Mouse (Mus musculus) CH12.LX (cell line): ENCODE measurements around the gene Hyou1. TPM values are rescaled to one million over a fixed set of nuclear protein-coding genes. Genes with fewer than 3 reads are reported as not detected.

ENCODE experiments used
- DNase-seq: peaks from one replicate; pipeline ENCODE4 v3.0.0-alpha.2; 2013; ENCODE audit errors: extremely low read depth
- H3K27ac ChIP-seq: 2 replicates; pipeline ENCODE4 v1.5.1; 2012; ENCODE audit warnings: low read depth, mild to moderate bottlenecking, control low read depth, moderate library complexity; ENCODE audit not compliant: insufficient read depth
- H3K27me3 ChIP-seq: replicated peaks from 2 replicates; pipeline ENCODE3; 2012; ENCODE audit warnings: inconsistent platforms
- H3K36me3 ChIP-seq, 2 experiments: replicated peaks in 1 of 2; 2 replicates each; pipeline versions ENCODE3 to v1.6.1; 2012; ENCODE audit warnings: inconsistent platforms in 1 of 2, low read length in 1 of 2, mild to moderate bottlenecking in 1 of 2, mixed read lengths in 1 of 2, moderate library complexity in 1 of 2; ENCODE audit not compliant: control insufficient read depth in 1 of 2, insufficient read depth in 1 of 2
- H3K4me1 ChIP-seq, 2 experiments: 2 replicates each; pipeline ENCODE4 v1.6.1; 2012; ENCODE audit warnings: inconsistent platforms in 1 of 2, moderate library complexity in 1 of 2; ENCODE audit not compliant: insufficient read depth in 2 of 2, control insufficient read depth in 1 of 2
- H3K4me2 ChIP-seq: 2 replicates; pipeline ENCODE4 v1.6.1; 2012; ENCODE audit warnings: low read depth, mild to moderate bottlenecking, control low read depth; ENCODE audit not compliant: poor library complexity, insufficient read depth, severe bottlenecking
- H3K4me3 ChIP-seq, 3 experiments: fragments of 150-350 bp in 1 of 3; sonication (generic) in 1 of 3; replicated peaks in 1 of 3; 2 replicates each; pipeline versions ENCODE3 to v1.5.1; 2011 to 2012; ENCODE audit warnings: low read depth in 2 of 3, low read length in 2 of 3, mild to moderate bottlenecking in 2 of 3, moderate library complexity in 2 of 3, control low read depth in 1 of 3, improper control_type of control experiment in 1 of 3, inconsistent platforms in 1 of 3, mixed read lengths in 1 of 3; ENCODE audit not compliant: poor library complexity in 1 of 3
- H3K79me2 ChIP-seq: replicated peaks from 2 replicates; pipeline ENCODE4 v1.6.1; 2012; ENCODE audit warnings: mild to moderate bottlenecking, moderate library complexity; ENCODE audit not compliant: control insufficient read depth, poor library complexity, insufficient read depth, severe bottlenecking; ENCODE audit errors: extremely low read depth
- H3K9ac ChIP-seq: 2 replicates; pipeline ENCODE4 v1.6.1; 2012; ENCODE audit warnings: low read depth, mild to moderate bottlenecking, control low read depth, moderate library complexity; ENCODE audit not compliant: insufficient read depth
- H3K9me3 ChIP-seq: replicated peaks from 2 replicates; pipeline ENCODE3; 2012; ENCODE audit warnings: low read length, inconsistent platforms, mixed read lengths
- BHLHE40 ChIP-seq: IDR thresholded peaks from 2 replicates; pipeline ENCODE4 v1.6.1; 2011; ENCODE audit warnings: mild to moderate bottlenecking, low read depth, low read length, improper control_type of control experiment
- CHD1 ChIP-seq: IDR thresholded peaks from 2 replicates; pipeline ENCODE4 v1.6.1; 2012; ENCODE audit warnings: low read depth, low read length, improper control_type of control experiment, inconsistent platforms
- CHD2 ChIP-seq: IDR thresholded peaks from 2 replicates; pipeline ENCODE4 v1.6.1; 2011; ENCODE audit warnings: low read length, improper control_type of control experiment
- CTCF ChIP-seq, 2 experiments: IDR thresholded peaks in 1 of 2; conservative IDR thresholded peaks in 1 of 2; 2 replicates each; pipeline ENCODE4 v1.5.1; 2011 to 2012; ENCODE audit warnings: low read depth in 2 of 2, low read length in 2 of 2, improper control_type of control experiment in 1 of 2, inconsistent platforms in 1 of 2, mild to moderate bottlenecking in 1 of 2, moderate library complexity in 1 of 2
- E2F4 ChIP-seq: IDR thresholded peaks from 2 replicates; pipeline ENCODE4 v1.6.1; 2011; ENCODE audit warnings: low read depth, low read length, improper control_type of control experiment; ENCODE audit not compliant: insufficient replicate concordance
- ELF1 ChIP-seq: IDR thresholded peaks from 2 replicates; pipeline ENCODE4 v1.6.1; 2014; ENCODE audit warnings: low read depth, mild to moderate bottlenecking, inconsistent platforms, low read length, improper control_type of control experiment
- EP300 ChIP-seq: IDR thresholded peaks from 2 replicates; pipeline ENCODE4 v1.6.1; 2011; ENCODE audit warnings: low read length, improper control_type of control experiment
- ETS1 ChIP-seq: conservative IDR thresholded peaks from 2 replicates; pipeline ENCODE4 v1.6.1; 2012; ENCODE audit warnings: low read depth, mild to moderate bottlenecking, inconsistent platforms, low read length, improper control_type of control experiment, moderate library complexity
- GABPA ChIP-seq: IDR thresholded peaks from 2 replicates; pipeline ENCODE4 v1.6.1; 2012; ENCODE audit warnings: low read depth, low read length, improper control_type of control experiment, inconsistent platforms; ENCODE audit not compliant: insufficient replicate concordance
- HCFC1 ChIP-seq: IDR thresholded peaks from 2 replicates; pipeline ENCODE4 v1.6.1; 2012; ENCODE audit warnings: low read depth, mild to moderate bottlenecking, inconsistent platforms, low read length, improper control_type of control experiment
- IRF4 ChIP-seq: IDR thresholded peaks from 2 replicates; pipeline ENCODE4 v1.6.1; 2014; ENCODE audit warnings: low read depth, mild to moderate bottlenecking, inconsistent platforms, low read length, improper control_type of control experiment
- JUN ChIP-seq: IDR thresholded peaks from 2 replicates; pipeline ENCODE4 v1.6.1; 2011; ENCODE audit warnings: low read depth, mild to moderate bottlenecking, low read length, improper control_type of control experiment, moderate library complexity; ENCODE audit not compliant: insufficient read depth
- JUND ChIP-seq: conservative IDR thresholded peaks from 2 replicates; pipeline ENCODE4 v1.6.1; 2011; ENCODE audit warnings: low read depth, low read length, improper control_type of control experiment
- KAT2A ChIP-seq: IDR thresholded peaks from 2 replicates; pipeline ENCODE4 v1.6.1; 2012; ENCODE audit warnings: low read length, improper control_type of control experiment, inconsistent platforms; ENCODE audit not compliant: insufficient replicate concordance
- MAFK ChIP-seq: IDR thresholded peaks from 2 replicates; pipeline ENCODE4 v1.6.1; 2011; ENCODE audit warnings: low read length, improper control_type of control experiment; ENCODE audit not compliant: insufficient replicate concordance
- MAX ChIP-seq: IDR thresholded peaks from 2 replicates; pipeline ENCODE4 v1.6.1; 2011; ENCODE audit warnings: low read length, improper control_type of control experiment
- MAZ ChIP-seq: IDR thresholded peaks from 2 replicates; pipeline ENCODE4 v1.6.1; 2012; ENCODE audit warnings: low read depth, mild to moderate bottlenecking, inconsistent platforms, low read length, improper control_type of control experiment, moderate library complexity
- MEF2A ChIP-seq: IDR thresholded peaks from 2 replicates; pipeline ENCODE4 v1.6.1; 2014; ENCODE audit warnings: low read depth, mild to moderate bottlenecking, inconsistent platforms, low read length, improper control_type of control experiment, borderline replicate concordance
- MXI1 ChIP-seq: IDR thresholded peaks from 2 replicates; pipeline ENCODE4 v1.6.1; 2011; ENCODE audit warnings: mild to moderate bottlenecking, low read depth, low read length, improper control_type of control experiment
- MYC ChIP-seq: IDR thresholded peaks from 2 replicates; pipeline ENCODE4 v1.6.1; 2011; ENCODE audit warnings: low read depth, mild to moderate bottlenecking, improper control_type of control experiment, low read length
- NELFE ChIP-seq: IDR thresholded peaks from 2 replicates; pipeline ENCODE4 v1.6.1; 2011; ENCODE audit warnings: low read depth, low read length, improper control_type of control experiment
- NRF1 ChIP-seq: IDR thresholded peaks from 2 replicates; pipeline ENCODE4 v1.6.1; 2014; ENCODE audit warnings: low read depth, mild to moderate bottlenecking, inconsistent platforms, low read length, improper control_type of control experiment, moderate library complexity
- PAX5 ChIP-seq: IDR thresholded peaks from 2 replicates; pipeline ENCODE4 v1.6.1; 2012; ENCODE audit warnings: low read length, inconsistent platforms, mixed read lengths
- POLR2A ChIP-seq: IDR thresholded peaks from 2 replicates; pipeline ENCODE4 v1.6.1; 2011; ENCODE audit warnings: low read depth, mild to moderate bottlenecking, improper control_type of control experiment, low read length
- POLR2AphosphoS2 ChIP-seq: IDR thresholded peaks from 2 replicates; pipeline ENCODE4 v1.6.1; 2011; ENCODE audit warnings: low read depth, low read length, improper control_type of control experiment
- RAD21 ChIP-seq: IDR thresholded peaks from 2 replicates; pipeline ENCODE4 v1.6.1; 2011; ENCODE audit warnings: low read depth, mild to moderate bottlenecking, low read length, improper control_type of control experiment, moderate library complexity
- RCOR1 ChIP-seq: conservative IDR thresholded peaks from 2 replicates; pipeline ENCODE4 v1.6.1; 2012; ENCODE audit warnings: low read depth, mild to moderate bottlenecking, inconsistent platforms, low read length, improper control_type of control experiment
- SIN3A ChIP-seq: IDR thresholded peaks from 2 replicates; pipeline ENCODE4 v1.6.1; 2012; ENCODE audit warnings: low read length, improper control_type of control experiment, inconsistent platforms
- SMC3 ChIP-seq: IDR thresholded peaks from 2 replicates; pipeline ENCODE4 v1.6.1; 2011; ENCODE audit warnings: low read depth, low read length, improper control_type of control experiment
- TBP ChIP-seq: conservative IDR thresholded peaks from 2 replicates; pipeline ENCODE4 v1.6.1; 2011; ENCODE audit warnings: low read depth, low read length, improper control_type of control experiment
- TCF12 ChIP-seq: IDR thresholded peaks from 2 replicates; pipeline ENCODE4 v1.6.1; 2014; ENCODE audit warnings: low read depth, mild to moderate bottlenecking, inconsistent platforms, low read length, improper control_type of control experiment
- UBTF ChIP-seq: IDR thresholded peaks from 2 replicates; pipeline ENCODE4 v1.6.1; 2012; ENCODE audit warnings: low read depth, mild to moderate bottlenecking, inconsistent platforms, low read length, improper control_type of control experiment, moderate library complexity
- USF1 ChIP-seq: IDR thresholded peaks from 2 replicates; pipeline ENCODE4 v1.6.1; 2014; ENCODE audit warnings: low read depth, mild to moderate bottlenecking, inconsistent platforms, low read length, improper control_type of control experiment
- USF2 ChIP-seq: conservative IDR thresholded peaks from 2 replicates; pipeline ENCODE4 v1.6.1; 2011; ENCODE audit warnings: low read depth, low read length, improper control_type of control experiment
- ZC3H11A ChIP-seq: IDR thresholded peaks from 2 replicates; pipeline ENCODE4 v1.6.1; 2012; ENCODE audit warnings: low read depth, mild to moderate bottlenecking, inconsistent platforms, low read length, improper control_type of control experiment
- ZKSCAN1 ChIP-seq: IDR thresholded peaks from 2 replicates; pipeline ENCODE4 v1.6.1; 2012; ENCODE audit warnings: low read depth, inconsistent platforms, low read length, improper control_type of control experiment, borderline replicate concordance
- ZMIZ1 ChIP-seq: IDR thresholded peaks from 2 replicates; pipeline ENCODE4 v1.6.1; 2012; ENCODE audit warnings: low read depth, mild to moderate bottlenecking, inconsistent platforms, low read length, improper control_type of control experiment
- ZNF384 ChIP-seq: IDR thresholded peaks from 2 replicates; pipeline ENCODE4 v1.6.1; 2012; ENCODE audit warnings: low read depth, low read length, improper control_type of control experiment, inconsistent platforms
- dilution Hi-C: fragments of 300-500 bp; cut with MboI; formaldehyde crosslinking; loops from 2 replicates; pipeline ENCODE4 v1.14.3; 2020; ENCODE audit warnings: low sequenced_read_pairs; ENCODE audit not compliant: extremely low pct_unique_long_range_greater_than_20kb, extremely low pct_ligation_motif_present
- in situ Hi-C: fragments of 300-500 bp; cut with MboI; formaldehyde crosslinking; loops from 3 replicates; pipeline ENCODE4 v1.14.3; 2019; ENCODE audit warnings: low sequenced_read_pairs, low pct_ligation_motif_present, low pct_unique_long_range_greater_than_20kb, mixed read lengths
- polyA plus RNA-seq: library from polyadenylated mRNA; unstranded; fragments of >175 nt; gene quantifications from 2 replicates; pipeline ENCODE4 v1.2.1, GENCODE M21; 2012; ENCODE audit warnings: low read depth; ENCODE audit not compliant: insufficient read length
- total RNA-seq, 2 experiments: library from RNA; depleted of rRNA; stranded (reverse); fragments of 300-350 nt in 1 of 2; fragments of >200 nt in 1 of 2; gene quantifications; 2 replicates each; pipeline ENCODE4 v1.2.3; 2012 to 2014

Gene Hyou1
- total and polyA plus RNA-seq, 3 experiments, result 32.6 to 89.9 (median 88.7) TPM

GRCm38 (mm10) chr9:44435747-44436146, 56.5 kb downstream of the Hyou1 start:
- H3K9me3 ChIP-seq, result no peaks in the 10 kb centered on the region
- H3K27me3 ChIP-seq, result no peaks in the 10 kb centered on the region
- peaks cover 8 to 32% of the 10 kb centered on the region in 2 experiments; a peak in 3 of 4 replicates for H3K4me1 ChIP-seq
- peak overlapping the region; percentile 1 to 46 (median 15) for H3K4me3 ChIP-seq
- peak; percentile 56 for DNase-seq
- no peaks in the 10 kb centered on the region for H3K79me2 ChIP-seq
- H3K36me3 ChIP-seq, result peaks cover 0 to 13% of the 10 kb centered on the region in 2 experiments
- dilution Hi-C loops (no loop called here), in situ Hi-C loops (no loop called here)
- no peak overlapping the region for H3K9ac ChIP-seq
- H3K4me2 ChIP-seq, result peak overlapping the region; percentile 29; the same call in 1 of the 2 replicates
- TF ChIP-seq PAX5 (no peak), MEF2A (no peak), E2F4 (no peak), ELF1 (peak; percentile 41; the same call in 1 of the 2 replicates), MAFK (no peak), MYC (no peak), NELFE (no peak), ZC3H11A (no peak), CHD1 (no peak), CTCF (conservative IDR thresholded peaks at IDR 0.05 in 1 of 2, IDR thresholded peaks at IDR 0.05 in 1 of 2; ENCODE audit: low read depth in 2 of 2, low read length in 2 of 2) (no peak), NRF1 (0 out of 2 replicates have a peak, but pooled peaks have one; percentile 8), SIN3A (peak; percentile 35; the same call in 1 of the 2 replicates), IRF4 (peak; percentile 20; the same call in 1 of the 2 replicates), SMC3 (no peak), MXI1 (no peak), TBP (no peak), UBTF (no peak), GABPA (no peak), CHD2 (0 out of 2 replicates have a peak, but pooled peaks have one; percentile 26), TCF12 (peak; percentile 35; the same call in 1 of the 2 replicates), ZKSCAN1 (no peak), KAT2A (no peak), USF1 (no peak), ETS1 (no peak), POLR2A (peak; percentile 37; the same call in 1 of the 2 replicates), MAZ (no peak), USF2 (no peak), EP300 (peak; percentile 32; the same call in 1 of the 2 replicates), BHLHE40 (no peak), JUN (no peak), RAD21 (no peak), MAX (0 out of 2 replicates have a peak, but pooled peaks have one; percentile 14), HCFC1 (0 out of 2 replicates have a peak, but pooled peaks have one; percentile 10), ZNF384 (no peak; the same call in 1 of the 2 replicates), ZMIZ1 (no peak), JUND (no peak), RCOR1 (no peak), POLR2AphosphoS2 (no peak)
- no peak overlapping the region for H3K27ac ChIP-seq
